12 mouse cellular contexts compared by ENCODE assay signal in genomic region chr4:138841386-138841785, GRCm38 (mm10). TPM values are rescaled to one million over a fixed set of nuclear protein-coding genes. Genes with fewer than 3 reads are reported as not detected.
DNase-seq lines count a peak whose midpoint lies in the region; ATAC-seq and TF ChIP-seq lines count a peak whose summit lies in the region.
"Had no signal": no experiment of that assay in that cellular context is flagged by ENCODE, and none has a peak within 500 bp of the region (broad histone marks: within the 10 kb centered on the region; RNA-seq: fewer than 3 reads in every experiment).

No protein-coding gene starts in this region.

- H3K36me3 ChIP-seq in forebrain, embryonic 15.5 days, result no peaks in the 10 kb centered on the region
- no peaks in the 10 kb centered on the region for H3K36me3 ChIP-seq in forebrain, embryonic 12.5 days (replicated peaks)
- no peaks in the 10 kb centered on the region for H3K36me3 ChIP-seq in thymus, adult 2 months (ENCODE audit: control insufficient read depth, insufficient read depth, low read length)

- ATAC-seq in forebrain, embryonic 15.5 days (replicated peaks), result peak; percentile 68
- no peak for ATAC-seq in forebrain, embryonic 12.5 days (ENCODE audit: low FRiP score)

- H3K4me2 ChIP-seq in forebrain, embryonic 15.5 days (replicated peaks), result no peak overlapping the region
- H3K4me2 ChIP-seq in forebrain, embryonic 12.5 days, result no peak overlapping the region

- H3K4me3 ChIP-seq in forebrain, embryonic 15.5 days, result no peak overlapping the region
- H3K4me3 ChIP-seq in forebrain, embryonic 12.5 days (replicated peaks), result no peak overlapping the region
- no peak overlapping the region for H3K4me3 ChIP-seq in thymus, adult 2 months (ENCODE audit: control insufficient read depth, insufficient read depth, low read length)

- peaks cover 11% of the 10 kb centered on the region for H3K4me1 ChIP-seq in forebrain, embryonic 15.5 days
- H3K4me1 ChIP-seq in forebrain, embryonic 12.5 days, result no peaks in the 10 kb centered on the region
- no peaks in the 10 kb centered on the region for H3K4me1 ChIP-seq in thymus, adult 2 months (replicated peaks; ENCODE audit: control insufficient read depth, insufficient read depth, low read length)

- no peak for TF ChIP-seq CTCF in thymus, adult 2 months (IDR thresholded peaks at IDR 0.05; ENCODE audit: borderline replicate concordance, control insufficient read depth, extremely low read depth, insufficient read depth, low read length, poor library complexity)

- peak; percentile 5 for DNase-seq in adipocyte (ENCODE audit: low spot score)
- peak; percentile 52 to 64 for DNase-seq in frontal cortex, postnatal 25 days (ENCODE audit: low spot score in 2 of 2)
- peak; percentile 82 to 98 for DNase-seq in left cerebral cortex, postnatal 25 days (ENCODE audit: low spot score in 2 of 2)
- no peak for DNase-seq in thymus, adult 2 months
- DNase-seq in c-Kit-positive CD71-positive TER-119-positive erythroid progenitor cells, embryonic 14.5 days (ENCODE audit: low spot score), result no peak
- no peak for DNase-seq in heart, postnatal 25 days (ENCODE audit: low spot score)
- DNase-seq: adrenal gland, postnatal 14 days had no signal

- H3K27ac ChIP-seq in forebrain, embryonic 15.5 days (replicated peaks), result peak overlapping the region; percentile 64
- no peak overlapping the region for H3K27ac ChIP-seq in forebrain, embryonic 12.5 days
- no peak overlapping the region for H3K27ac ChIP-seq in thymus, adult 2 months (ENCODE audit: control insufficient read depth, insufficient read depth, low read length)

- intact Hi-C loops in left cerebral cortex, postnatal 25 days (cut with DNase I), result loop anchor here (5.0 kb wide), 1 partner anchor 294 kb away; no protein-coding TSS in a partner anchor
- intact Hi-C loops in heart, postnatal 25 days (cut with DNase I), result no loop called here

- no peaks in the 10 kb centered on the region for H3K27me3 ChIP-seq in forebrain, embryonic 15.5 days
- no peaks in the 10 kb centered on the region for H3K27me3 ChIP-seq in forebrain, embryonic 12.5 days
- no peaks in the 10 kb centered on the region for H3K27me3 ChIP-seq in thymus, adult 2 months (ENCODE audit: control insufficient read depth, insufficient read depth, low read length)

- 42% methylated on average over 7 of the region's 7 CpGs for WGBS in forebrain, embryonic 15.5 days
- 85% methylated on average over 7 of the region's 7 CpGs for WGBS in forebrain, embryonic 12.5 days
- WGBS in thymus, adult 2 months, result 93% methylated on average over 7 of the region's 7 CpGs

- no peak overlapping the region for H3K9ac ChIP-seq in forebrain, embryonic 15.5 days (replicated peaks)
- no peak overlapping the region for H3K9ac ChIP-seq in forebrain, embryonic 12.5 days

- no peak for TF ChIP-seq POLR2A in thymus, adult 2 months (IDR thresholded peaks at IDR 0.05; ENCODE audit: control insufficient read depth, extremely low read depth, insufficient read depth, low read length, poor library complexity)

- no peaks in the 10 kb centered on the region for H3K9me3 ChIP-seq in forebrain, embryonic 15.5 days
- H3K9me3 ChIP-seq in forebrain, embryonic 12.5 days, result peaks cover 17% of the 10 kb centered on the region

RNA-seq across cellular contexts. Expression of gene Pla2g5, which starts 21.9 kb away (rescaled TPM):
- polyA plus RNA-seq in forebrain, embryonic 15.5 days (2015; fragmentation: Nextera tagmentation; extraction: Ambion mirVana), result 0.45 and 0.76 TPM in 2 replicates
- 0.23 and 0.24 TPM in 2 replicates for polyA plus RNA-seq in forebrain, embryonic 12.5 days (2016; fragmentation: Nextera tagmentation; extraction: Ambion mirVana)
- total RNA-seq in left cerebral cortex, postnatal 25 days (2021), result 1 to 10 TPM; 7.0 to 7.9 TPM
- polyA plus RNA-seq in thymus, adult 2 months (2012; rRNA removed), result 1.1 and 11.5 TPM in 2 replicates
- total RNA-seq in heart, postnatal 25 days (2021), result 10 to 100 TPM; 27.8 to 31.5 TPM
- total RNA-seq: hematopoietic stem cell, adult 5-6 weeks; liver, adult 2 months had no signal
- polyA plus RNA-seq: liver, adult 2 months had no signal

RNA-seq across cellular contexts. Expression of gene Gm13030, which starts 32.4 kb away (rescaled TPM):
- polyA plus RNA-seq in forebrain, embryonic 15.5 days (2015; fragmentation: Nextera tagmentation; extraction: Ambion mirVana), result not detected in 2 replicates
- polyA plus RNA-seq in forebrain, embryonic 12.5 days (2016; fragmentation: Nextera tagmentation; extraction: Ambion mirVana), result not detected in 2 replicates
- not detected for total RNA-seq in left cerebral cortex, postnatal 25 days (2021)
- not detected in 2 replicates for polyA plus RNA-seq in thymus, adult 2 months (2012; rRNA removed)
- not detected for total RNA-seq in heart, postnatal 25 days (2021)
- total RNA-seq: adrenal gland, postnatal 14 days; CH12.LX; hematopoietic stem cell, adult 5-6 weeks; liver, adult 2 months had no signal
- polyA plus RNA-seq: liver, adult 2 months had no signal

RNA-seq across cellular contexts. Expression of gene Pla2g2e, which starts 36.4 kb away (rescaled TPM):
- not detected in 2 replicates for polyA plus RNA-seq in forebrain, embryonic 15.5 days (2015; fragmentation: Nextera tagmentation; extraction: Ambion mirVana)
- not detected in 2 replicates for polyA plus RNA-seq in forebrain, embryonic 12.5 days (2016; fragmentation: Nextera tagmentation; extraction: Ambion mirVana)
- total RNA-seq in left cerebral cortex, postnatal 25 days (2021), result not detected
- 1.1 and 1.6 TPM in 2 replicates for polyA plus RNA-seq in thymus, adult 2 months (2012; rRNA removed)
- 1 to 10 TPM in 1 of 2 experiments, under 1 TPM in 1; 0.52 to 1.1 TPM for total RNA-seq in heart, postnatal 25 days (2021)
- total RNA-seq: hematopoietic stem cell, adult 5-6 weeks; liver, adult 2 months had no signal
- polyA plus RNA-seq: liver, adult 2 months had no signal

Comparison
In these comparisons a context has a peak if more than half of its experiments do, and no peak if none do; other contexts are left out.
1. DNase-seq: peak in adipocyte (single experiment), frontal cortex, postnatal 25 days (2 of 2) and left cerebral cortex, postnatal 25 days (2 of 2); none in thymus, adult 2 months (single experiment), c-Kit-positive CD71-positive TER-119-positive erythroid progenitor cells, embryonic 14.5 days (single experiment) and heart, postnatal 25 days (single experiment).